ENCODE assay signal across 8 mouse cellular contexts in genomic region chr2:72978901-72979658, GRCm38 (mm10). TPM values are rescaled to one million over a fixed set of nuclear protein-coding genes. Genes with fewer than 3 reads are reported as not detected.
A peak's percentile ranks its signal among the peaks of the same experiment; 100 is the strongest.
DNase-seq lines count a peak whose midpoint lies in the region; ATAC-seq and TF ChIP-seq lines count a peak whose summit lies in the region.

No protein-coding gene starts in this region.

- intact Hi-C loops in heart, postnatal 25 days (cut with DNase I) = loop anchor here (10.0 kb wide), 2 partner anchors 234 to 296 kb away; partner anchors contain the start of gene Sp9

- no peaks in the 10 kb centered on the region for H3K9me3 ChIP-seq in ES-E14 (ENCODE audit: control insufficient read depth, insufficient read depth, low read depth, low read length)
- H3K9me3 ChIP-seq in forebrain, embryonic 15.5 days = no peaks in the 10 kb centered on the region

- peak; percentile 60; the same call in 1 of the 2 replicates for TF ChIP-seq POLR2A in lung, adult 2 months (IDR thresholded peaks at IDR 0.05; ENCODE audit: borderline replicate concordance, extremely low read depth, low read depth, low read length)

- no peaks in the 10 kb centered on the region for H3K36me3 ChIP-seq in ES-E14 (ENCODE audit: control insufficient read depth, insufficient read depth, low read length, poor library complexity, severe bottlenecking)
- H3K36me3 ChIP-seq in forebrain, embryonic 15.5 days = peaks cover 5% of the 10 kb centered on the region; the same call in 1 of the 2 replicates

- H3K4me1 ChIP-seq in ES-E14 (ENCODE audit: control insufficient read depth in 2 of 2, insufficient read depth in 2 of 2, low read length in 2 of 2, poor library complexity in 1 of 2) = peaks cover 2 to 10% of the 10 kb centered on the region in 2 experiments; a peak in 3 of 4 replicates
- H3K4me1 ChIP-seq in forebrain, embryonic 15.5 days = peaks cover 31% of the 10 kb centered on the region
- peaks cover 8% of the 10 kb centered on the region for H3K4me1 ChIP-seq in lung, adult 2 months (ENCODE audit: control insufficient read depth, insufficient read depth, low read length)

- peak; percentile 80 for ATAC-seq in forebrain, embryonic 15.5 days (replicated peaks)
- ATAC-seq in neutrophil, adult 5-6 weeks (ENCODE audit: extremely low read depth, insufficient number of reproducible peaks, low FRiP score, poor library complexity, severe bottlenecking) = peak; percentile 76

- no peak for TF ChIP-seq CTCF in layer of hippocampus, adult 2 months (conservative IDR thresholded peaks at IDR 0.05)
- TF ChIP-seq CTCF in lung, adult 2 months (IDR thresholded peaks at IDR 0.05; ENCODE audit: insufficient read depth, low read length) = no peak

- in situ Hi-C loops in ES-E14 (cut with MboI; ENCODE audit: low sequenced_read_pairs in 2 of 2, unreplicated experiment in 2 of 2) = no loop called here

- H3K4me3 ChIP-seq in ES-E14 (ENCODE audit: insufficient read depth in 1 of 2, low read depth in 1 of 2, low read length in 2 of 2, poor library complexity in 1 of 2, severe bottlenecking in 1 of 2) = peak overlapping the region; percentile 96 to 99
- H3K4me3 ChIP-seq in forebrain, embryonic 15.5 days = peak overlapping the region; percentile 80
- H3K4me3 ChIP-seq in layer of hippocampus, adult 2 months = peak overlapping the region; percentile 97
- H3K4me3 ChIP-seq in lung, adult 2 months (replicated peaks; ENCODE audit: extremely low read depth, low read depth, low read length) = peak overlapping the region; percentile 94

- H3K4me2 ChIP-seq in forebrain, embryonic 15.5 days (replicated peaks) = peak overlapping the region; percentile 51

- WGBS in forebrain, embryonic 15.5 days = under 1% methylated on average over 64 of the region's 107 CpGs
- under 1% methylated on average over 65 of the region's 107 CpGs for WGBS in lung, adult 2 months

- DNase-seq in ES-E14 (ENCODE audit: low read depth, low spot score) = peak; percentile 61
- peak; percentile 88 for DNase-seq in cerebellum, adult 11 months
- DNase-seq in heart, postnatal 25 days (ENCODE audit: low spot score) = peak; percentile 85
- peak; percentile 75 to 80 for DNase-seq in layer of hippocampus, adult 2 months (ENCODE audit: low spot score in 2 of 2)
- peak; percentile 89 for DNase-seq in lung, adult 2 months
- peak; percentile 89 for DNase-seq in testis, postnatal 14 days (ENCODE audit: low spot score)

- no peaks in the 10 kb centered on the region for H3K27me3 ChIP-seq in forebrain, embryonic 15.5 days

- peak overlapping the region; percentile 100 for H3K27ac ChIP-seq in ES-E14 (ENCODE audit: insufficient read depth, low read depth, low read length, poor library complexity, severe bottlenecking)
- H3K27ac ChIP-seq in forebrain, embryonic 15.5 days (replicated peaks) = peak overlapping the region; percentile 100
- peak overlapping the region; percentile 100 for H3K27ac ChIP-seq in layer of hippocampus, adult 2 months

- peak overlapping the region; percentile 94 for H3K9ac ChIP-seq in ES-E14 (ENCODE audit: insufficient read depth, low read depth, low read length, poor library complexity, severe bottlenecking)
- H3K9ac ChIP-seq in forebrain, embryonic 15.5 days (replicated peaks) = peak overlapping the region; percentile 100

TF ChIP-seq in ES-E14, 5 proteins besides CTCF, POLR2A, EP300 and RAD21:
- TF ChIP-seq HCFC1 (IDR thresholded peaks at IDR 0.05; ENCODE audit: borderline replicate concordance, insufficient read depth, low read length) (peak; percentile 34; the same call in 1 of the 2 replicates), CHD2 (IDR thresholded peaks at IDR 0.05; ENCODE audit: low read depth, low read length) (no peak)

RNA-seq across cellular contexts. Expression of gene Sp3, which starts 1.2 kb away (rescaled TPM):
- total RNA-seq in ES-E14 (2012; rRNA removed) = 52.8 and 60.6 TPM in 2 replicates
- 57.6 and 61.4 TPM in 2 replicates for polyA plus RNA-seq in forebrain, embryonic 15.5 days (2015; fragmentation: Nextera tagmentation; extraction: Ambion mirVana)
- total RNA-seq in heart, postnatal 25 days (2021) = 10 to 100 TPM; 34.8 to 38.9 TPM
- 10 to 100 TPM; 68.4 to 72.5 TPM for total RNA-seq in layer of hippocampus, adult 2 months (2021)
- polyA plus RNA-seq in lung, adult 2 months (2012; rRNA removed) = 13.1 and 16.5 TPM in 2 replicates
- total RNA-seq in neutrophil, adult 5-6 weeks (2017) = 249 and 279 TPM in 2 replicates

RNA-seq across cellular contexts. Expression of gene Gm11084, which starts 7.4 kb away (rescaled TPM):
- not detected in 2 replicates for total RNA-seq in ES-E14 (2012; rRNA removed)
- polyA plus RNA-seq in forebrain, embryonic 15.5 days (2015; fragmentation: Nextera tagmentation; extraction: Ambion mirVana) = not detected in 2 replicates
- not detected for total RNA-seq in heart, postnatal 25 days (2021)
- not detected for total RNA-seq in layer of hippocampus, adult 2 months (2021)
- not detected in 2 replicates for polyA plus RNA-seq in lung, adult 2 months (2012; rRNA removed)
- total RNA-seq in neutrophil, adult 5-6 weeks (2017) = not detected in 2 replicates

Comparison
In these comparisons a context has a peak if more than half of its experiments do, and no peak if none do; other contexts are left out.
1. Peak in every context shown above with its lines: DNase-seq, ATAC-seq, H3K4me3 ChIP-seq and H3K27ac ChIP-seq.